Mouse (Mus musculus): Measurements from ENCODE around the gene Soga1. TPM values are rescaled to one million over a fixed set of nuclear protein-coding genes. Genes with fewer than 3 reads are reported as not detected.

Gene Soga1
- total RNA-seq, 4 experiments from 2014 or later = 30.9 to 38.3 (median 34.4) TPM

DNA sequence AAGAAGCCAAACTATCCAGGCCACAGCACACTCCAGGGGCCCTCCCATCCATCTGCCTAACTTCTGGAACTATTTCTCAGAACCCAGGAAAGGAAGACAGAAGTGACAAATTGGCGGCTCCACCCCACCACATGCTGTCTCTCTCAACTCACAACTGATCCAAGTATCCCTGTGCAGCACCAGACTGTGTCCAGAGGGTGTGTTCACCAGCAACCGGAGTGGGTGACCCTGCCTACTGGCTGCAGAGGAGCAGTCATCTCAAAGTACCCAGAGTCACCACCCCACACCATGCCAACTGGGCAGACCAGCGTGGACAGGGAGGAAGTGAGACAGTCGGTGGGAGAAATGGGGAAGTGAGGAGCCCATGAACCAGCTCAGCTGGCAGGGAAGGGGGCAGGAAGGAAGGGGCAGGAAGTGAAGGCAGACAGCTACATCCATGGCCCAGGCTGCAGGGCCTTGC is 15.8 kb downstream of the Soga1 start:
- DNase-seq (ENCODE audit: low spot score in 2 of 2) = no peak

DNA sequence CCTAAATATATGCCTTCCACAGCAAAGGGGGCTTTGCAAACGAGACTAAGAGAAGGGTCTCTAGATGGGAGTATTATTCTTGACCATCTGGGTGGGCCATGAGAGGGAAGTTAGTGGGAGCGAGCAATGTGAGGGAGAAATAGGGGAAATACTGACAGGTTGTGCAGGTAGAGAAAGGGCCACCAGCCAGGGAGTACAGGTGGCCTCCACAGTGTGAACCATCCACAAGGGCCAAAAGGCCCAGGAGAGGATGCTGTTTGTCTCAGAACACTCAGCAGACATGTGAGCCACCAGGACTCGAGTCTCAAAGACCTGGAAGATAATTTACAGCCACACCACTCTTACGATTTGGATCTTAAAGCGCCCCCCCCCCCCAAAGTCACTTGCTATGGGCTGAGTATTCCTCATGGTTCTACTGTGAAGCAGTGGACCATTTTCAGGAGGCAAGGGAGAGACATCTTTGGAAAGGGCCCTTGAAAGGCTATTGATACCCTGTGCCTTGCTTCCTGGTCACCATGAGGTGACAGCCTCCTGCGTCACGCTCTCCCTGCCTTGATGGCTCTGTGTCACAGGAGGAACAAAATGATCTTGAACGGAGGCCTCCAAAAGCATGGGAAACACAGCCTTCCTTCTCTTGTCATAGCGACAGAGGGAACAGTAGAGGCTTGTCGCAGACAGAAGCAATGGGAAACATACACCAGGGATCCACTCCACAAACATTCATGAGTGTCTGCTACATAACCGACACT is 18.3 kb downstream of the Soga1 start:
- no peak for DNase-seq (ENCODE audit: low spot score in 2 of 2)

DNA sequence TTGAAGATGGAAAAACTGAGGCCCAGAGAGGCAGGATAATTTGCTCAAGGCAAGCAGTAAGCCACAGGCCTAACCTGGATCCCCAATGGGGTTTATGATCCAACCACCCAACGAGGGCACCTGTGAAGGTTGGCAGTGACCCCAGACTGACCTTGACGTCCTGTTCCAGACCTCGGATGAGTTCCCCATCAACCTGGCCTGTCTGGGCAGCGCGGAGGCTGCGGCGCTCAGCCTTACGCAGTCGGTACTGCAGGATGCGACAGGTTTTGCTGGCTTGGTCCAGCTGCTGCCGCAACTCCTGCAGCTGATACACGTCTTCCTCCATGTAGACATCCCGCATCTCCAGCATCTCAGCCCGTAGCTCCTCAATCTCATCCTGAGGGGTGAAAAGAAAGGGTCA is 19.0 kb downstream of the Soga1 start:
- no peak for DNase-seq (ENCODE audit: low spot score in 2 of 2)

DNA sequence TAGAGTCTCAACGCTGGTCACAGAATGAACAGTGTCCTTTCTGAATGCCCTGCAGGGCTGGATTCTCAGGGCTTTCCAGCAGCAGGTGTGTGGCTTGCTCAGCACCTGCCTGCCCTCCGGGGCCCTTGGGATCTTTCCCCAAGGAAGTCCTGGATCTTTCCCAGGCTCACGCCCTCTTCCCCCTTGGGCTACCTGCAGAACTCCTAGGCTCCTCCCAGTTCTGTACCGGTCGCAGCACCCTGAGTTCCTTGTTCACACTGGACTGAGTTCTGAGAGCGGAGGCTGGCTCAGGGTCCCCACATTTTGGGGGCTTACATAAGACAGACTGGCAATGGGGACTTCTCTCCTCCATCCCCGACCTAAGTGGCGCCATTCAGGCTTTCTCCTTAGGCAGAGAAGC is 19.9 kb downstream of the Soga1 start:
- DNase-seq (ENCODE audit: low spot score in 2 of 2) = no peak

DNA sequence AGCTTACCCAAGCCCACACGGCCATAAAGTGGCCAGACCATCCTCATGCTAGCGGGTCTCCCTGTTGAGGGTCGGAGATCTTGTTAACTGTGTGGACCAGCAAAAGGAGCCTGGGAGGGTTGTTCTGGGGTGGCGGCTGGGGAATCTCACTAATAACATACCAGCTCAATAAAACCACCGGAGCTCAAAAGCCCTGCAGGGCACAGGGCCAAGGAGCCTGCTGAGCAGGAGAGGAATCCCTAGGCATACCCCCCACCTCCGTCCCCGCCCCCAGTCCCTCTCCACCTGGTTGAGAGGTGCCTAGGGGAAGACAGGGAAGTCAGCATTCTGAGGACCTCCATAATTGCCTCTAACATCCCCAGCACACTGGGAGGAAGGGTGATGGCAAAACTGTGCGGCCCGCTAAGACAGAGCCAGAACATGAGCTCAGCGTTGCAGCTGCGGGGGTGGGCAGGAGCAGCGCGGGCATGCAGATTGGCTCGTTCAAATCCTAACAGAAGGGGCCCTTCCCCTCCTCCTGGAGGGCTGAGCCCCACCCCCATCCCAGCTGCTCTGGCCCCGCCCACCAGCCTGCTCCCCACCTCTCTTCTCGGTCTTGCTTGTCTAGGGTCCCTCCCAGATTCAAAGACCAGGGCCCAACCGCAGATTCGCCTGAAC is 20.6 kb downstream of the Soga1 start:
- peak; percentile 87 to 89 for DNase-seq (ENCODE audit: low spot score in 2 of 2)

- no peak for DNase-seq (ENCODE audit: low spot score in 2 of 2)
These were observed 21.3 kb downstream of the Soga1 start for GRCm38 (mm10) chr2:157057758-157058157.

GRCm38 (mm10) chr2:157057186-157057585 is 21.9 kb downstream of the Soga1 start:
- DNase-seq (ENCODE audit: low spot score in 2 of 2) = no peak

- DNase-seq (ENCODE audit: low spot score in 2 of 2) = no peak
These were observed 23.3 kb downstream of the Soga1 start for GRCm38 (mm10) chr2:157055721-157056120.

- peak in 1 of 2 experiments; percentile 69 for DNase-seq (ENCODE audit: low spot score in 2 of 2)
These were observed 24.2 kb downstream of the Soga1 start for GRCm38 (mm10) chr2:157054816-157055215.

DNA sequence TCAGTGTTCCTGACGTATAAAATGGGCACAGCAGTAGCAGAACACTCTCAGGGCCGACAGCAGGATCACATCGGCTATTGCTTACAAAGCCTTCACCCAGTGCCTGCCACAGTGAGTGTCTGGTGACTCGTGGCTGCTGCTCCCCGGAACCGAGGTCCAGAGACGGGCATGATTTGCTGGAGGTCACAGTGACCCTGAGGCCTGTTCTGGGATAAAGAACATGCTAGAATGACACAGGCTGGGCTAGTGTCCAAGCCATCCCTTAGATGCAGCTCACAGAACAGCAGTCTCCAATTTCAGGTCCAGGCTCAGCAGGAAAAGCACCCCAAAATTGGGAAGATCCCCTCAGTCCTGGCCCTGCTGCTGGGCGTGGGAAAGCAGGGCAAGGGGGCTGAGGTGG is 24.8 kb downstream of the Soga1 start:
- DNase-seq (ENCODE audit: low spot score in 2 of 2) = no peak

DNA sequence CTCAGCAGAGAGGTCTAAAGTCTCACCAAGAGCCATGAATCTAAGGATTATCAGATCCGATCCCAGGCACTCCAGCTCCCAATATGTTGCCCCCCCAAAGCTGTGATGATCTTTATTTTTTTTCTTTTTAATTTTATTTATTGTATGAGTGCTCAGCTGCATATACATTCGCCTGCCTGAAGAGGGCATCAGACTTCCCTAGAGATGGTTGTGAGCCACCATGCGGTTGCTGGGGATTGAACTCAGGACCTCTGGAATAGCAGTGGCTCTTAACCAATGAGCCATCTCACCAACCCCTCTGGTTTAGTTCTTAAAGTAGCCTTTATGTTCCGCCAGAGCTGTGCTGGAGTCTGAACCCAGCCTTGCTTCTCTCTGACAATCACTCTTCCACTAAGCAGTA is 25.3 kb downstream of the Soga1 start:
- DNase-seq (ENCODE audit: low spot score in 2 of 2) = no peak

DNA sequence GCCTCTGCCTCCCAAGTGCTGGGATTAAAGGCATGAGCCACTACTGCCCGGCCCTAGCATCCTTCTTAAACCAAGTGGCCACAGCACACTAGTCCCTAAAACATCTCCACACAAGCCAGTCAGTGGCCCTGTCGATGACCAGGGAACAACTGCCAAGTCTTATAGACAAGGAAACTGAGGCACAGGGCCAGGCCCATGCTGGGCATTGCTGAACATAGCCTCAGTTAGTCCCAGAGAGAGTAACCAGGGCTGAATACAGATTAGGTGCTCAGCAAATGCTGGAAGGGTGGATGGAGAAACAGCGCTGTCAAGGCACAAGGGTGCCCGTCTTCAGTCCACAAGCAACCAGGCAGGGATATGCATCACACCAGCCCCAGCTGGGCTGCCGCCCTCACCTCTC is 25.9 kb downstream of the Soga1 start:
- no peak for DNase-seq (ENCODE audit: low spot score in 2 of 2)

DNA sequence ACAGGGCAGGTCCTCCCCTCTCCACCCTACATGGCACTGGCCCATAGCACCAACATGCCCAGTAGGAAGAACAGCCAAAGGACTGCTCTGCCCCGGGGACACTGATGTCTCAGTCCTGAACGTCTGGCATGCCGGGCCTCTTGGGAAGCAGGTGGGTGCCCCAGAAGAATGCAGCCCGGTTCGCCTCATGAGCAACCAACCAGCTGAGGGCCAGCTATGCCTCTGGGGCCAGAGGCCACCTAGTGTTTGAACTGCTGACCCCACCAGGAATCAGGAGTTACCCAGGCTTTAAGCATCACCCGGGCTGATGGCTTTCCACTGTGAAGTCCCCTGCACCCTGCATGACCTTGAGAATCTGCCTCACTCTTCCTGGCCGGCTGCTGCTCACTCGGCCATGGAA is 26.6 kb downstream of the Soga1 start:
- no peak for DNase-seq (ENCODE audit: low spot score in 2 of 2)

- DNase-seq (ENCODE audit: low spot score in 2 of 2) = peak; percentile 61 to 73
These were observed 29.2 kb downstream of the Soga1 start for GRCm38 (mm10) chr2:157049831-157050243.

- peak; percentile 76 to 82 for DNase-seq (ENCODE audit: low spot score in 2 of 2)
These were observed 30.5 kb downstream of the Soga1 start for GRCm38 (mm10) chr2:157048395-157049181.

GRCm38 (mm10) chr2:157046956-157047355 is 32.1 kb downstream of the Soga1 start:
- no peak for DNase-seq (ENCODE audit: low spot score in 2 of 2)

DNA sequence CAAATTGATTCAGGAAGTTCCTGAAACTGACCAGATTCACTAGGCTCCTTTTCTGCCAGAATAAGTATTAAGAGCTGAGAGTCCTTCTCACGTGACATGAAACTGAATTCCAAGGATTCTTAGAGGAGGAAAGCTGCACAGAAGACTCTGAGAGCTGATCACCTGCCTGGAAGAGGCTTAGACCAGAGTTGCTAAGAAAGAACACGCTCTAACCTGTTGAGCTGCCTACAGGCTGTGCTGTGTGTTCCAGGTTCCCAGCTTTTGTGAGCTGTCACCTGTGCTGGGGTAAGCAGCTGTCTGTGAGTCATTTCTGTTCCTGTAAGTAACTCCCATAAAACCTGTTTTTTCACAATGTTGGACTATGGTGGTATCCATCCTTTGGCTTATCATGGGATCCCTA is 33.1 kb downstream of the Soga1 start:
- no peak for DNase-seq (ENCODE audit: low spot score in 2 of 2)

DNA sequence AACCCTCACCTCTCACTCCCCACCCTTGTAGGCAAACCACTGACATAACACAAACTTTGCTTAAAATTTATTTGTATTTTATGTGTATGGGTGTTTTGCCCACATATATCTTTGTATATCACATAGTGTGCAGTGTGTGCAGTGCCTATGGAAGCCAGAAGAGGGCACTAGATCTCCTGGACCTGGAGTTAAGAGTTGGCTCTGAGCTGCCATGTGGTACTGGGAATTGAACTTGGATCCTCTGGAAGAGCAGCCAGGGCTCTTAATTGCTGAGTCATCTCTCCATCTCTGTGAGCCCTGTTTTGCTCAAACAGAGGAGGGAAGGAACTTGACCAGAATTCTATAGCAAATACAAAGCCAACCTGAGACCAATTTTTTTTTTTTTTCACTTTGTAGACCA is 35.1 kb downstream of the Soga1 start:
- DNase-seq (ENCODE audit: low spot score in 2 of 2) = no peak

DNA sequence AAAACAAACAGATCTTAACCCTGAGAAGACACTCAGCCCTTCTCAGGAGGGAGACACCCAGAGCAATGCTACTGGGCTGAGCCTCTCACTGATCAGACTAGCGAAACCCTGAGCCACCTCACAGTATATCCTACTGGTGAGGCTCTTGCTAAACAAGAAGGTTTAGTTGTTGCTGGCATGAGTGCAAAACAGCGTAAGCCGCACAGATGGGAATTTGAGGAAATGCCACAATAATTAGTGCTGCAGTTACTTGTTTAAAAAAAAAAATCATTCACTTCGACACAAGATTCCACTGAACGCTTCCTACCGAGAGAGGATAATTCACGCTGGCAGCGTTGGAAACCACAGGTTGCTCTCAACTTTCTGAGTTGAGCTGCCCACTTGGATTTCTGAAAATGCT is 35.5 kb downstream of the Soga1 start:
- DNase-seq (ENCODE audit: low spot score in 2 of 2) = peak in 1 of 2 experiments; percentile 71

DNA sequence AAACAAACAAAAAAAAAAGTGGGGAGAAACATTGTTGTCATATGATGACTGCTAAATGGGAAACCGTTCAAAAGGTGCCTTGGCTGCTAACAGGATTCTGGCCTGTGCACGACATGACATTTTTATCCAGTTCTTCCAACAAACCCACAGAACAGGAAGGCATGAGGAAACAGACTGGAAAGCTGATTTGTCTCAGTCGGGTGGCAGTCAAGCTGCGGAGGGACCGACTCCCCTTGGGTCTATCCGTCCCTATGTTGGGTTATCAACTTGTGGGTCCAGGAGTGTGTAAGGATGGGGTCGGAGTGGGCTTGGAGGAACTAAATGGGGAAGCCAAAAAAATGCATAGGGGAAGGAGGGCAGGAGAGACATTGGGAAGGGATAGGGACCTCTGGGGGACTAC is 37.6 kb downstream of the Soga1 start:
- no peak for DNase-seq (ENCODE audit: low spot score in 2 of 2)

DNA sequence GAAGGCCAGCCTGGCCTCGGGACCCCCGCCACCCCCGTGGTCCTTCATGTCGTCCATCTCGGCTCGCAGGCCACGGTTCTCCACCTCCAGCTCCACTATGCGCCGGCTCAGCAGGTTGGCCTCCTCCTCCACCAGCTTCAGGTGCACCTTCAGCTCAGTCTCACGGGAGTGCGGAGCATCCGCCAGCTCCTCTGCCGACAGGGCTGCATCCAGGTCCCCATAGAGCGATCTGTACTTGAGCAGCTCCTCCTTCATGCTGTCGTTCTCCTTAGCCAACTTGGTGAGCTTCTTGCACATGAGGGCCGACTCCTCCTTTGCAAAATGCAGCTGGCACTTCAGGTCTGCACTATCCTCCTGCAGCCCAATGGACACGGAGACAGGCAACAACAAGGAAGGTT is 38.4 kb downstream of the Soga1 start:
- no peak for DNase-seq (ENCODE audit: low spot score in 2 of 2)

All from layer of hippocampus, adult 8-10 months (tissue).